Mouse (Mus musculus) small intestine, adult 2 months (tissue): ENCODE results near the gene Pdilt. TPM values are rescaled to one million over a fixed set of nuclear protein-coding genes. Genes with fewer than 3 reads are reported as not detected.

ENCODE experiments used
- H3K27ac ChIP-seq: fragments of 200-500 bp; 2 replicates; pipeline ENCODE4 v1.5.1; 2012; ENCODE audit warnings: low read depth, low read length, control low read depth, inconsistent platforms; ENCODE audit not compliant: insufficient read depth
- H3K27me3 ChIP-seq: fragments of 200-500 bp; 2 replicates; pipeline ENCODE4 v1.6.1; 2012; ENCODE audit warnings: mild to moderate bottlenecking, moderate library complexity, low read length, inconsistent platforms; ENCODE audit not compliant: control insufficient read depth, insufficient read depth
- H3K36me3 ChIP-seq: fragments of 200-500 bp; 2 replicates; pipeline ENCODE4 v1.6.1; 2012; ENCODE audit warnings: mild to moderate bottlenecking, low read length, control low read depth, inconsistent platforms; ENCODE audit not compliant: control insufficient read depth, insufficient read depth
- H3K4me1 ChIP-seq: fragments of 200-500 bp; 2 replicates; pipeline ENCODE4 v1.6.1; 2012; ENCODE audit warnings: low read length, inconsistent platforms, mixed read lengths; ENCODE audit not compliant: control insufficient read depth, insufficient read depth, insufficient read length
- H3K4me3 ChIP-seq: fragments of 200-500 bp; 2 replicates; pipeline ENCODE4 v1.5.1; 2012; ENCODE audit warnings: low read depth, mild to moderate bottlenecking, control low read depth, inconsistent platforms, low read length, moderate library complexity
- CTCF ChIP-seq: fragments of 200-500 bp; IDR thresholded peaks from 2 replicates; pipeline ENCODE4 v1.5.1; 2012; ENCODE audit warnings: low read depth, mild to moderate bottlenecking, control low read depth, inconsistent platforms, low read length, moderate library complexity, mixed read lengths; ENCODE audit not compliant: insufficient replicate concordance, insufficient read length; ENCODE audit errors: extremely low read depth
- POLR2A ChIP-seq: fragments of 200-500 bp; IDR thresholded peaks from 2 replicates; pipeline ENCODE4 v1.6.1; 2012; ENCODE audit warnings: low read depth, mild to moderate bottlenecking, control low read depth, inconsistent platforms, low read length, moderate library complexity
- WGBS: fragments of 180-500 bp; shearing (Covaris S2); methylation state at CpG from one replicate; pipeline ENCODE4 v1.1.7; 2018; 5-methylcytosine and 5-hydroxymethylcytosine counted together
- polyA plus RNA-seq: library from polyadenylated mRNA; depleted of rRNA; stranded (reverse); fragments of >200 nt; gene quantifications from 2 replicates; pipeline ENCODE4 v1.2.3, GENCODE M21; 2012; rRNA removed

Pdilt gene
- polyA plus RNA-seq, 1 experiment: not detected

DNA sequence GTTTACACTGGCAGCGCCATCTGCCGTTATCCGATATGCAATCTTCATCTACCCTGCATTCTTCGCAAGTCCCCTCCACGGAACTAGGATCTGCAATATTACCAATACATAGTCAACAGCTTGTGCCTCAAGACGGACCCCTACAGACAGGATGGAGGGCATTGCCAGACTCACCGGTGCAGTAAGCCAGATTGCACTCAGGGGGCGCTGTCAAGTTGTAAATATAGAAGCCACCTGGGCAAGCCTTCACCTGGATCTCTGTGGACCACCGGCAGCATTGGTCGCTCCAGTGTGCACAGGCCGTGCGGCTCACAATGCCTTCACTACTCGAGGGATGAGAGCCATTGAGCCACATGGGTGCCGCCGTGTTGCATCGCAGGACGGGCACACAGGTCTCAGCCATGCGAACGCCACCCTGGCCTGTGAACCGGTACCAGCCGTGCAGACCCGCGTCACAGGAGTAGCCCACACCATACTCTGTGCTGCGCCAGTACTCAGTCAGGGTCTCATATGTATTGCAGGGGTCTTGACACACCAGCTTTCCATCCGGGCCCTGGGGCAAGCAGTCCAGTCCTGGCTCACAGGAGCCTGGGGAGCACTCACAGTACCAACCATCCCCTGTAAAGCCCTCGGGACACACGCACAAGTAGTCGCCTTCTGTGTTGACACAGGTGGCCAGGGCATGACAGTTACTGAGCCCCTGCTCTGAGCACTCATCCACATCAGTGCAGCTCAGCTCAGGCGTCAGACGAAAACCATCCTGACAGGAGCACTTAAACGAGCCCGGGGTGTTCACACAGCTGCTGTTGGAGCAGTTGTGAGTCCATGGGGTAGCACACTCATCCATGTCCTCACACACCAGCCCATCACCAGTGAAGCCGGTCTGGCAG, 46.5 kb downstream of the Pdilt start:
- 67% methylated on average over 33 of the region's 33 CpGs for WGBS
- Histone ChIP-seq H3K27ac (no peak overlapping the region), H3K4me1 (no peaks in the 10 kb centered on the region), H3K36me3 (no peaks in the 10 kb centered on the region), H3K27me3 (no peaks in the 10 kb centered on the region), H3K4me3 (no peak overlapping the region)
- TF ChIP-seq POLR2A: no peak
- no peak for TF ChIP-seq CTCF

DNA sequence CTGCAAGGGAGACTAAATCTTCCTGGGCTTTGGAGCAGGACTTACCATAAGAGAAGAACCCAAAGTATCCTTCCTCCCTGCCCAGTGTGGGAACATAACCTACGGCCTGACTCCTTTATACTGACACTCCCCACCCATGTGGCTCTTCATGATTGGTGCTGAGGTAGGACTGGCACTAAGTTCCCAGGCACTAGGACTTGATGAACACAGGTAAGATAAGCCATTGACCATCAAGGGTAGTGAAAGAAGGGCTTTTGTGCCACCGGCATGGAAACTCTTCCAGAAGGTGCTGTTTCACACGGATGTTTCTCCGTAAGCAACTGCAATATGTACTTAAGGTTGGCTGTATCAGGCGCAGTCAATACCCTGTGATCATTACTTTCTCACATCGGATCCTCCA, 64.1 kb downstream of the Pdilt start, which contains the start of gene Gp2:
Gene Gp2 (minus strand): TSS at position 101 of the 400 bp plus-strand sequence.
- no peak for TF ChIP-seq CTCF
- TF ChIP-seq POLR2A: no peak
- H3K4me1 ChIP-seq: no peaks in the 10 kb centered on the region
- no peaks in the 10 kb centered on the region for H3K27me3 ChIP-seq
- no peak within 1 kb of the TSS for H3K27ac ChIP-seq
- 77% methylated on average over 6 of the region's 6 CpGs for WGBS
- no peaks in the 10 kb centered on the region for H3K36me3 ChIP-seq
- no peak within 1 kb of the TSS for H3K4me3 ChIP-seq

DNA sequence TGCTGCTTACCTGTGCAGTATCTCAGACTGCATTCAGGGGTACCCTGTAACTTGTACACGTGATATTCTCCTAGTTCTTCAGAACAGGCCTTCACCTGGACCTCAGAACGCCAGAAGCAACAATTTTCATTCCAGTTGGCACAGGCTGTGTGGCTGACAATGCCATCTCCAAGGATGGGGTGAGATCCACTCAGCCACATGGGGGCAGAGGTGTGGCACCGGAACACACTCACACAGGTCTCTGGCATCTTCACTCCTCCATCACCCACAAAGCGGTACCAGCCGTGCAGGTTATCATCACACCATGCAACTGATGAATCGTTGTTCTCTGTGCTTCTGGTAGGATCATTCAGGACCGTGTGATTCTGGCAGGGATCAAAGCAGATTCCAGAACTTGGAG, 69.1 kb downstream of the Pdilt start:
- TF ChIP-seq POLR2A: no peak
- no peak for TF ChIP-seq CTCF
- WGBS: 75% methylated on average over 7 of the region's 7 CpGs

DNA sequence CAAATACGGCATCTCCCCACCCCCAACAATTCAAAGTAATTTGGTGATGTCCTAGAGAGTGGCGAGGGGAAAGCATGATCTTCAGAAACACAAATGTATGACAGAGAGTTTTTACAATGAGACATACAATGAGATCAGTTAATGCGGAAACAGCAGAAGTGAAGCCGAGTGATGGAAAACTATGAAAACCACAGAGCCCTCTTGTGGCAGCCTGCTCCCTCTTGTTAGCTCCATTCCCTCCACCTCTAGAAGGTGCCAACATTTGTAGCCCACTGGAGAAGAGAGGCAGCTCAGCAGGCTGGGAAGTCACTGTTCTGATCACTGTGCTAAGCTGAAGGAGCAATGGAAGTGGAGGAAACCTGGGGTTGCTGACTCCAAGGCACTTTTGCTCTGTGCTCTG, 79.4 kb downstream of the Pdilt start:
- WGBS: 62% methylated on average over 4 of the region's 4 CpGs
- no peak for TF ChIP-seq POLR2A
- no peak for TF ChIP-seq CTCF
- Histone ChIP-seq H3K4me3 (no peak overlapping the region), H3K27ac (no peak overlapping the region), H3K27me3 (no peaks in the 10 kb centered on the region), H3K36me3 (no peaks in the 10 kb centered on the region), H3K4me1 (no peaks in the 10 kb centered on the region)

More for the DNA sequence above, 69.1 kb downstream of the Pdilt start:
- H3K4me1 ChIP-seq: no peaks in the 10 kb centered on the region
- no peaks in the 10 kb centered on the region for H3K36me3 ChIP-seq
- no peak overlapping the region for H3K4me3 ChIP-seq
- H3K27me3 ChIP-seq: no peaks in the 10 kb centered on the region
- H3K27ac ChIP-seq: no peak overlapping the region

DNA sequence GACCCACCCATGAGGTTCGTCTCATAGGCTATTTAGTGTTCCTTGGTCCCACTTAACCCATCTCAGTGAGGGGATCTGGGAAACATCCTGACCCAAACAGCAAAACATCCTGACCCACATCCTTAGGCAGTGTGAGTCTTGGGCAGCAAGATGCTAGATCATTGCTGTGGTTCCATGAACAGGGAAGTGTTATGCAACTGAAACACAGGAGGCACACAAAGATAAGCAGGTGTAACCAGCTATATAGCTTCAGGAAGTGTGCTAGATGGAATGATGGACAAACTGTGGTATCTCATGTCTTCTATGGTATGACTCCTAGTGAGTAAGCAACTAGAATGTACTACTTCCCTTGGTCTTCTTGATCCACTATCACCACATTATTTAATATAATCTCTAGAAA, 81.4 kb downstream of the Pdilt start:
- no peaks in the 10 kb centered on the region for H3K36me3 ChIP-seq
- no peaks in the 10 kb centered on the region for H3K27me3 ChIP-seq
- TF ChIP-seq POLR2A (no peak), CTCF (no peak)
- no peak overlapping the region for H3K4me3 ChIP-seq
- 51% methylated on average over 1 of the region's 1 CpGs for WGBS
- H3K27ac ChIP-seq: no peak overlapping the region
- no peaks in the 10 kb centered on the region for H3K4me1 ChIP-seq

Other genes with a start within 250 kb of the Pdilt start
- 1.2 and 257 TPM in 2 replicates for gene Gp2, start 64.2 kb downstream of the Pdilt start, polyA plus RNA-seq
- 0.19 TPM in 1 of 2 replicates, not detected in the other for gene Umod, start 44.2 kb downstream of the Pdilt start, polyA plus RNA-seq
- 1.0 and 2.7 TPM in 2 replicates for gene Acsm5, start 4.0 kb downstream of the Pdilt start, polyA plus RNA-seq
- not detected in 2 replicates for gene Acsm2, start 30.9 kb upstream of the Pdilt start, polyA plus RNA-seq
- gene Acsm1, start 83.5 kb upstream of the Pdilt start, polyA plus RNA-seq: not detected in 2 replicates
- gene Acsm4, start 166.5 kb upstream of the Pdilt start, polyA plus RNA-seq: not detected in 2 replicates
- 7.8 and 8.4 TPM in 2 replicates for gene Thumpd1, start 197.3 kb upstream of the Pdilt start, polyA plus RNA-seq
- gene Acsm3, start 237.4 kb upstream of the Pdilt start, polyA plus RNA-seq: 0.67 and 4.1 TPM in 2 replicates